ENCODE assay signal across 9 mouse cellular contexts in the genomic region with DNA sequence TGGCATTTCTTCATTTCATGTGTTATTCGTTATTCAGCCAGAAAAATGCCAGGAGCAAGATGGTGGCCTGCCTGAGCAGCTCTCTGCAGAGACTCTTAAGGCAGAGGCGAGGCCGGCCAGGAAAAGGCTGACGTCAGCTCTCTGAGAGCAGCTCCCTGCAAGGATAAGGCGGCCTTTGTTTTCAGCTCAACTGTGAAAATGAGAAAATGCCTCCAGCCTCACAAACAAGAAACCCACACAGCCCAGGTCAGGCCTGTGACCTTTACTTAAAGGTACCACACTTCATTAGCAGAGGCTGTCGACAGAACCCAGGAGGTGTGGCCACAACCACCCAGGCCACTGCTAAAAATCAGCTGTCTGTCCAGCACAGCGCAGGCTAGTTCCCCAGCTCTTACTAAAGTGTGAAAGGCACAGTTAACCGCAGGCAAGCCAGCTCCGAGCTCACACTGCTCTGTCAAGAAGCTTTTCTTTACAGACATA.
A peak's percentile ranks its signal among the peaks of the same experiment; 100 is the strongest.
DNase-seq lines count a peak whose midpoint lies in the region; ATAC-seq and TF ChIP-seq lines count a peak whose summit lies in the region.
"Had no signal": no experiment of that assay in that cellular context is flagged by ENCODE, and none has a peak within 500 bp of the region (broad histone marks: within the 10 kb centered on the region; RNA-seq: fewer than 3 reads in every experiment).

No protein-coding gene starts in this region.

- TF ChIP-seq CTCF in spleen, adult 2 months (IDR thresholded peaks at IDR 0.05; ENCODE audit: extremely low read depth, insufficient read depth, insufficient read length, insufficient replicate concordance), result no peak
- TF ChIP-seq CTCF in kidney, adult 2 months (conservative IDR thresholded peaks at IDR 0.05; ENCODE audit: insufficient read depth, insufficient read length, low read depth, low read length), result no peak

- 47% methylated on average over 9 of the region's 9 CpGs for WGBS in spleen, adult 2 months
- WGBS in embryonic facial prominence, embryonic 13.5 days, result 3% methylated on average over 9 of the region's 9 CpGs
- WGBS in heart, embryonic 10.5 days, result 6% methylated on average over 9 of the region's 9 CpGs
- WGBS in kidney, adult 2 months, result 5% methylated on average over 9 of the region's 9 CpGs
- 2% methylated on average over 9 of the region's 9 CpGs for WGBS in limb, embryonic 11.5 days
- 1% methylated on average over 9 of the region's 9 CpGs for WGBS in midbrain, embryonic 11.5 days

- ATAC-seq in embryonic facial prominence, embryonic 13.5 days (ENCODE audit: insufficient number of reproducible peaks, insufficient read depth, low FRiP score, low TSS enrichment, low read depth), result peak; percentile 71
- ATAC-seq in limb, embryonic 11.5 days (ENCODE audit: insufficient number of reproducible peaks, low FRiP score, low TSS enrichment, low read depth), result peak; percentile 83
- ATAC-seq in midbrain, embryonic 11.5 days (ENCODE audit: low FRiP score), result peak; percentile 90

- peaks cover 8% of the 10 kb centered on the region; the same call in 1 of the 2 replicates for H3K4me1 ChIP-seq in spleen, adult 2 months (ENCODE audit: control insufficient read depth, insufficient read depth, insufficient read length)
- H3K4me1 ChIP-seq in embryonic facial prominence, embryonic 13.5 days, result peaks cover 93% of the 10 kb centered on the region
- peaks cover 95% of the 10 kb centered on the region for H3K4me1 ChIP-seq in heart, embryonic 10.5 days
- peaks cover 65% of the 10 kb centered on the region for H3K4me1 ChIP-seq in kidney, adult 2 months (ENCODE audit: control insufficient read depth, insufficient read depth, low read length)
- peaks cover 50% of the 10 kb centered on the region for H3K4me1 ChIP-seq in limb, embryonic 11.5 days (ENCODE audit: control insufficient read depth, insufficient read depth, low read length)
- peaks cover 37% of the 10 kb centered on the region for H3K4me1 ChIP-seq in midbrain, embryonic 11.5 days (ENCODE audit: control insufficient read depth, insufficient read depth, low read length)

- H3K36me3 ChIP-seq in spleen, adult 2 months (ENCODE audit: control insufficient read depth, insufficient read depth, low read length), result peaks cover 3% of the 10 kb centered on the region
- H3K36me3 ChIP-seq in embryonic facial prominence, embryonic 13.5 days, result peaks cover 52% of the 10 kb centered on the region
- peaks cover 26% of the 10 kb centered on the region for H3K36me3 ChIP-seq in heart, embryonic 10.5 days
- no peaks in the 10 kb centered on the region for H3K36me3 ChIP-seq in kidney, adult 2 months (ENCODE audit: control insufficient read depth, insufficient read depth, low read length)
- no peaks in the 10 kb centered on the region for H3K36me3 ChIP-seq in limb, embryonic 11.5 days (ENCODE audit: control insufficient read depth, insufficient read depth, low read length)
- H3K36me3 ChIP-seq in midbrain, embryonic 11.5 days (ENCODE audit: control insufficient read depth, insufficient read depth, low read length), result peaks cover 3% of the 10 kb centered on the region

- H3K9me3 ChIP-seq in embryonic facial prominence, embryonic 13.5 days, result no peaks in the 10 kb centered on the region
- H3K9me3 ChIP-seq in heart, embryonic 10.5 days, result no peaks in the 10 kb centered on the region
- H3K9me3 ChIP-seq in limb, embryonic 11.5 days (ENCODE audit: control insufficient read depth, low read length), result no peaks in the 10 kb centered on the region
- H3K9me3 ChIP-seq in midbrain, embryonic 11.5 days (ENCODE audit: control insufficient read depth, low read length), result no peaks in the 10 kb centered on the region

- H3K9ac ChIP-seq in embryonic facial prominence, embryonic 13.5 days, result peak overlapping the region; percentile 51; the same call in 1 of the 2 replicates
- peak overlapping the region; percentile 35 for H3K9ac ChIP-seq in limb, embryonic 11.5 days (ENCODE audit: low read length)
- peak overlapping the region; percentile 63 for H3K9ac ChIP-seq in midbrain, embryonic 11.5 days (ENCODE audit: low read length)

- peak overlapping the region; percentile 32 for H3K4me2 ChIP-seq in embryonic facial prominence, embryonic 13.5 days
- 0 out of 2 replicates have a peak overlapping the region, but pooled peaks have one; percentile 20 for H3K4me2 ChIP-seq in limb, embryonic 11.5 days (ENCODE audit: low read depth, severe bottlenecking)
- peak overlapping the region; percentile 22; the same call in 1 of the 2 replicates for H3K4me2 ChIP-seq in midbrain, embryonic 11.5 days

- no peak for TF ChIP-seq POLR2A in spleen, adult 2 months (IDR thresholded peaks at IDR 0.05; ENCODE audit: low read depth, low read length)
- no peak for TF ChIP-seq POLR2A in kidney, adult 2 months (IDR thresholded peaks at IDR 0.05; ENCODE audit: low read depth, low read length)

- peak overlapping the region; percentile 45; the same call in 1 of the 2 replicates for H3K27ac ChIP-seq in spleen, adult 2 months (ENCODE audit: insufficient read depth, low read length)
- H3K27ac ChIP-seq in embryonic facial prominence, embryonic 13.5 days, result peak overlapping the region; percentile 98
- peak overlapping the region; percentile 89 for H3K27ac ChIP-seq in heart, embryonic 10.5 days
- H3K27ac ChIP-seq in kidney, adult 2 months (ENCODE audit: insufficient read depth, low read depth, low read length), result peak overlapping the region; percentile 87
- H3K27ac ChIP-seq in limb, embryonic 11.5 days (replicated peaks; ENCODE audit: low read depth, low read length), result peak overlapping the region; percentile 95
- peak overlapping the region; percentile 94 for H3K27ac ChIP-seq in midbrain, embryonic 11.5 days (ENCODE audit: low read depth, low read length)

- H3K4me3 ChIP-seq in spleen, adult 2 months (ENCODE audit: extremely low read depth, insufficient read depth, insufficient read length), result no peak overlapping the region
- no peak overlapping the region for H3K4me3 ChIP-seq in embryonic facial prominence, embryonic 13.5 days
- peak overlapping the region; percentile 19; the same call in 1 of the 2 replicates for H3K4me3 ChIP-seq in heart, embryonic 10.5 days
- H3K4me3 ChIP-seq in kidney, adult 2 months (ENCODE audit: insufficient read depth, low read depth, low read length), result no peak overlapping the region
- no peak overlapping the region for H3K4me3 ChIP-seq in limb, embryonic 11.5 days (ENCODE audit: low read depth, low read length)
- no peak overlapping the region for H3K4me3 ChIP-seq in midbrain, embryonic 11.5 days (ENCODE audit: low read depth, low read length)
- H3K4me3 ChIP-seq: myocyte had no signal

- no peak for DNase-seq in spleen, adult 2 months (ENCODE audit: low read depth in 1 of 2, low spot score in 2 of 2)
- no peak for DNase-seq in spleen, postnatal 4 days (ENCODE audit: low spot score in 2 of 2)
- peak; percentile 94 for DNase-seq in heart, embryonic 10.5 days (ENCODE audit: low spot score)
- DNase-seq in kidney, adult 2 months, result peak; percentile 93
- DNase-seq in limb, embryonic 11.5 days (ENCODE audit: low spot score), result peak; percentile 89
- peak; percentile 96 for DNase-seq in midbrain, embryonic 11.5 days (ENCODE audit: low spot score, missing footprints)
- peak; percentile 53 for DNase-seq in skeletal muscle tissue, adult 2 months (ENCODE audit: low read depth, low spot score)

- H3K27me3 ChIP-seq in spleen, adult 2 months (ENCODE audit: control insufficient read depth, insufficient read depth, low read length), result no peaks in the 10 kb centered on the region
- no peaks in the 10 kb centered on the region for H3K27me3 ChIP-seq in embryonic facial prominence, embryonic 13.5 days
- no peaks in the 10 kb centered on the region for H3K27me3 ChIP-seq in heart, embryonic 10.5 days (ENCODE audit: insufficient read depth, poor library complexity, severe bottlenecking)
- no peaks in the 10 kb centered on the region for H3K27me3 ChIP-seq in kidney, adult 2 months (replicated peaks; ENCODE audit: control insufficient read depth, insufficient read depth, low read length)
- no peaks in the 10 kb centered on the region for H3K27me3 ChIP-seq in limb, embryonic 11.5 days (ENCODE audit: control insufficient read depth, insufficient read depth, low read length)
- H3K27me3 ChIP-seq in midbrain, embryonic 11.5 days (ENCODE audit: control insufficient read depth, insufficient read depth, low read length), result no peaks in the 10 kb centered on the region

Comparison
In these comparisons a context has a peak if more than half of its experiments do, and no peak if none do; other contexts are left out.
1. DNase-seq: peak in heart, embryonic 10.5 days (single experiment), kidney, adult 2 months (single experiment), limb, embryonic 11.5 days (single experiment), midbrain, embryonic 11.5 days (single experiment) and skeletal muscle tissue, adult 2 months (single experiment); none in spleen, adult 2 months (0 of 2) and spleen, postnatal 4 days (0 of 2).
2. H3K27ac ChIP-seq: peak in every context shown above with its lines; median percentile 98 in embryonic facial prominence, embryonic 13.5 days; 95 in limb, embryonic 11.5 days; 94 in midbrain, embryonic 11.5 days; 89 in heart, embryonic 10.5 days; 87 in kidney, adult 2 months; 45 in spleen, adult 2 months.
3. Peak in every context shown above with its lines, with median percentiles within 50 percentile points of each other: ATAC-seq, H3K4me2 ChIP-seq and H3K9ac ChIP-seq.